ENCODE assay signal across 14 mouse cellular contexts in genomic region chr9:101099445-101099844, GRCm38 (mm10). TPM values are rescaled to one million over a fixed set of nuclear protein-coding genes. Genes with fewer than 3 reads are reported as not detected.
DNase-seq lines count a peak whose midpoint lies in the region; ATAC-seq lines count a peak whose summit lies in the region.
"Had no signal": no experiment of that assay in that cellular context is flagged by ENCODE, and none has a peak within 500 bp of the region (broad histone marks: within the 10 kb centered on the region; RNA-seq: fewer than 3 reads in every experiment).

No protein-coding gene starts in this region.

- 73% methylated on average over 6 of the region's 6 CpGs for WGBS in limb, embryonic 13.5 days
- WGBS in limb, embryonic 10.5 days, result 90% methylated on average over 6 of the region's 6 CpGs

- no peak overlapping the region for H3K4me3 ChIP-seq in limb, embryonic 13.5 days
- no peak overlapping the region for H3K4me3 ChIP-seq in limb, embryonic 10.5 days
- H3K4me3 ChIP-seq: embryonic facial prominence, embryonic 13.5 days; layer of hippocampus, adult 2 months; left cerebral cortex, adult 2 months had no signal

- 0 out of 2 replicates have a peak overlapping the region, but pooled peaks have one; percentile 1 for H3K4me2 ChIP-seq in limb, embryonic 13.5 days (replicated peaks)
- H3K4me2 ChIP-seq: embryonic facial prominence, embryonic 13.5 days had no signal

- H3K27me3 ChIP-seq in limb, embryonic 13.5 days, result no peaks in the 10 kb centered on the region
- no peaks in the 10 kb centered on the region for H3K27me3 ChIP-seq in limb, embryonic 10.5 days (ENCODE audit: low read depth, poor library complexity, severe bottlenecking)
- H3K27me3 ChIP-seq: embryonic facial prominence, embryonic 13.5 days had no signal

- H3K27ac ChIP-seq in limb, embryonic 13.5 days, result no peak overlapping the region
- no peak overlapping the region for H3K27ac ChIP-seq in limb, embryonic 10.5 days
- H3K27ac ChIP-seq: embryonic facial prominence, embryonic 13.5 days; layer of hippocampus, adult 2 months; left cerebral cortex, adult 2 months had no signal

- H3K9me3 ChIP-seq in limb, embryonic 13.5 days, result peaks cover 7% of the 10 kb centered on the region
- no peaks in the 10 kb centered on the region for H3K9me3 ChIP-seq in limb, embryonic 10.5 days (replicated peaks)

- 0 out of 2 replicates have a peak, but pooled peaks cover 4% of the 10 kb centered on the region for H3K4me1 ChIP-seq in limb, embryonic 13.5 days
- no peaks in the 10 kb centered on the region for H3K4me1 ChIP-seq in limb, embryonic 10.5 days
- H3K4me1 ChIP-seq: embryonic facial prominence, embryonic 13.5 days had no signal

- no peak for ATAC-seq in limb, embryonic 13.5 days (ENCODE audit: low FRiP score, low read depth)
- peak; percentile 75 for ATAC-seq in CD4-positive, CD25-positive, alpha-beta regulatory T cell, adult 4 months
- ATAC-seq in common myeloid progenitor, adult 5-6 weeks (replicated peaks; ENCODE audit: low read depth, poor library complexity, severe bottlenecking), result peak; percentile 53
- peak; percentile 49 for ATAC-seq in megakaryocyte progenitor cell, adult 5-6 weeks (replicated peaks; ENCODE audit: poor library complexity)

- DNase-seq in limb, embryonic 10.5 days (ENCODE audit: low spot score), result no peak
- DNase-seq in adrenal gland, postnatal 14 days, result no peak
- no peak for DNase-seq in left cerebral cortex, adult 8-10 months (ENCODE audit: low spot score in 2 of 2)
- DNase-seq: cerebellum, postnatal 25 days; gastrocnemius, postnatal 14 days; midbrain, embryonic 14.5 days; right cerebral cortex, postnatal 14 days had no signal

- peaks cover 34% of the 10 kb centered on the region for H3K36me3 ChIP-seq in limb, embryonic 13.5 days
- peaks cover 49% of the 10 kb centered on the region for H3K36me3 ChIP-seq in limb, embryonic 10.5 days

- no peak overlapping the region for H3K9ac ChIP-seq in limb, embryonic 13.5 days
- H3K9ac ChIP-seq: embryonic facial prominence, embryonic 13.5 days had no signal

RNA-seq across cellular contexts. Expression of gene Msl2, which starts 25.5 kb away (rescaled TPM):
- polyA plus RNA-seq in limb, embryonic 13.5 days (2015; fragmentation: Nextera tagmentation; extraction: Ambion mirVana), result 5.2 and 5.5 TPM in 2 replicates
- polyA plus RNA-seq in limb, embryonic 10.5 days (2016; fragmentation: Nextera tagmentation; extraction: Ambion mirVana), result 5.1 and 5.8 TPM in 2 replicates
- 10 to 100 TPM in 1 of 2 experiments, 1 to 10 TPM in 1; 8.2 to 12.9 TPM for polyA plus RNA-seq in CD4-positive, CD25-positive, alpha-beta regulatory T cell, adult 4 months (2017; shearing (Covaris generic))
- total RNA-seq in common myeloid progenitor, adult 5-6 weeks (2017), result 55.4 and 75.5 TPM in 2 replicates
- 94.2 and 94.6 TPM in 2 replicates for total RNA-seq in megakaryocyte progenitor cell, adult 5-6 weeks (2015)
- 37.1 and 45.2 TPM in 2 replicates for total RNA-seq in megakaryocyte progenitor cell, adult 5-6 weeks (2017)
- 42.5 and 47.4 TPM in 2 replicates for total RNA-seq in adrenal gland, postnatal 14 days (2021)
- total RNA-seq in left cerebral cortex, adult 8-10 months (2022), result 10 to 100 TPM; 61.4 to 70.4 (median 65.8) TPM
